Mouse (Mus musculus): ENCODE measurements at regions not wholly inside any gene's neighbourhood (a gene's known extent, or its start where the extent isn't known, plus 50 kb on each side); places are given as distances from the start of the nearest gene placed in this dataset.

GRCm38 (mm10) chr13:41694749-41695419 lies 89.2 kb downstream of the Tmem170b start:
- intact Hi-C loops (cut with DNase I): no loop called here
- no peak for DNase-seq (ENCODE audit: extremely low spot score in 1 of 2, low spot score in 2 of 2)

- intact Hi-C loops (cut with DNase I): no loop called here
- no peak for DNase-seq (ENCODE audit: extremely low spot score in 1 of 2, low spot score in 2 of 2)
Observed at GRCm38 (mm10) chr13:41696767-41697445, 91.2 kb downstream of the Tmem170b start.

GRCm38 (mm10) chr13:41701345-41701744 lies 95.6 kb downstream of the Tmem170b start:
- DNase-seq (ENCODE audit: extremely low spot score in 1 of 2, low spot score in 2 of 2): no peak
- intact Hi-C loops (cut with DNase I): no loop called here

GRCm38 (mm10) chr13:41701829-41702231 lies 96.1 kb downstream of the Tmem170b start:
- DNase-seq (ENCODE audit: extremely low spot score in 1 of 2, low spot score in 2 of 2): no peak
- intact Hi-C loops (cut with DNase I): no loop called here

- intact Hi-C loops (cut with DNase I): no loop called here
- DNase-seq (ENCODE audit: extremely low spot score in 1 of 2, low spot score in 2 of 2): no peak
Observed at GRCm38 (mm10) chr13:41703196-41703595, 97.5 kb downstream of the Tmem170b start.

GRCm38 (mm10) chr13:41703618-41704017 lies 97.9 kb downstream of the Tmem170b start:
- intact Hi-C loops (cut with DNase I): no loop called here
- peak in 1 of 2 experiments; percentile 53 for DNase-seq (ENCODE audit: extremely low spot score in 1 of 2, low spot score in 2 of 2)

GRCm38 (mm10) chr13:41704806-41705205 lies 99.1 kb downstream of the Tmem170b start:
- DNase-seq (ENCODE audit: extremely low spot score in 1 of 2, low spot score in 2 of 2): no peak
- intact Hi-C loops (cut with DNase I): loop anchor here (5.0 kb wide), 2 partner anchors 347 to 542 kb away; partner anchors contain the start of gene Hivep1

- peak in 1 of 2 experiments; percentile 19 for DNase-seq (ENCODE audit: extremely low spot score in 1 of 2, low spot score in 2 of 2)
- intact Hi-C loops (cut with DNase I): loop anchor here (5.0 kb wide), 2 partner anchors 347 to 542 kb away; partner anchors contain the start of gene Hivep1
Observed at GRCm38 (mm10) chr13:41705636-41706035, 99.9 kb downstream of the Tmem170b start.

- intact Hi-C loops (cut with DNase I): loop anchor here (5.0 kb wide), 2 partner anchors 344 to 539 kb away; partner anchors contain the start of gene Hivep1
- no peak for DNase-seq (ENCODE audit: extremely low spot score in 1 of 2, low spot score in 2 of 2)
Observed at GRCm38 (mm10) chr13:41707811-41708210, 102.1 kb downstream of the Tmem170b start.

GRCm38 (mm10) chr13:41709071-41709470 lies 103.4 kb downstream of the Tmem170b start:
- intact Hi-C loops (cut with DNase I): loop anchor here (5.0 kb wide), 2 partner anchors 343 to 538 kb away; partner anchors contain the start of gene Hivep1
- no peak for DNase-seq (ENCODE audit: extremely low spot score in 1 of 2, low spot score in 2 of 2)

- peak; percentile 89 for DNase-seq (ENCODE audit: extremely low spot score in 1 of 2, low spot score in 2 of 2)
- intact Hi-C loops (cut with DNase I): loop anchor here (5.0 kb wide), 2 partner anchors 343 to 538 kb away; partner anchors contain the start of gene Hivep1
Observed at GRCm38 (mm10) chr13:41709475-41710227, 103.9 kb downstream of the Tmem170b start.

- intact Hi-C loops (cut with DNase I): no loop called here
Observed at GRCm38 (mm10) chr13:41712616-41713015, 106.9 kb downstream of the Tmem170b start.

More at GRCm38 (mm10) chr13:41712616-41713015, 106.9 kb downstream of the Tmem170b start:
- DNase-seq (ENCODE audit: extremely low spot score in 1 of 2, low spot score in 2 of 2): no peak
